Mouse (Mus musculus): Measurements from ENCODE around the gene Ccnq.

The Ccnq gene

DNA sequence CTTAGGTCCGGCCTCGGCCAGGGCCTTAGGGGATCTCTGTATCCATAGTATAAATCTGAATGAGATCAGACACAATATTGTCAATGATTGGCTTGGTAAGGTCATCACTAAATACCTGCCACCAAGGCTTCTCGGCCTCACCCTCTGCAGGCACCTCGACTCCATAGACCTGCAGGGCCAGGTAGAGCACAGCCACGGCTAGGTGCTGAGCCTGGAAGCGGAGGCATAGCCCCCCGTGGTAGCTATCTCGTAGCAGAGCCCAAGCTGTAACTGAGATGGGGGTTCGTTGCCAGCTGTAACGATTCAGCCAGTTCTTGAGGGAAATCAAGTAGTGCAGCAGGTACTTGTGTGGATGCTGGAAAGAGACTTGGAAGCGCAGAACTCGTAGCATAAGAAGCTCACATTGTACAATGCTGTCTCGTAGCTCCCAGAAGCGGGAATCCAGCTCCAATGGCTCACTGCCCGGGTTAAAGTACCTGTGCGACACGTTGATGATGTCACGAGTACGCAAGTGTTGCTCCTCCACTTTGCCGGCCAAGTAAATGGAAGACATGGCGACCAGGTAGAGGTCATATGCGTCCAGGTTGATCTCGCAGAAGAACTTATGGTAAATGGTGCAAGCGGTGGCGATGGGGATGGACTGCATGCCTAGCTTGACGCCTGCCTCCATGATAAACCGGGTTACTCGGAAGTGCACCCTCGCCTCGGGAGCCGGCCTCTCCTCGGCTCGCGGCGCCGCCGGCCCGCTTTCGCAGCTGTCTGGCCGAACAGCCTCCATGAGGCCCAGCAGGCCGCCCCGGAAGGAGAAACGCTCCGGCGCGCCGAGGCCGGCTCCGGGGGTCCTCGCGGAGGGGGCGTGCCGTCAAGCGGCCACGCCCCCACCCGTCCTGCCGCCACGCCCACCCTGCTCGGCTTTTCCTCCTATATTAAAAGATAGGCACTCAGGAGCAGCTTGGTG lies at the start of gene Ccnq:
Gene Ccnq, minus strand, starts transcription at position 845 of the 958 bp plus-strand sequence.
- peak; percentile 58; the same call in 1 of the 2 replicates for ATAC-seq (ENCODE audit: insufficient number of reproducible peaks, low FRiP score, low TSS enrichment)

DNA sequence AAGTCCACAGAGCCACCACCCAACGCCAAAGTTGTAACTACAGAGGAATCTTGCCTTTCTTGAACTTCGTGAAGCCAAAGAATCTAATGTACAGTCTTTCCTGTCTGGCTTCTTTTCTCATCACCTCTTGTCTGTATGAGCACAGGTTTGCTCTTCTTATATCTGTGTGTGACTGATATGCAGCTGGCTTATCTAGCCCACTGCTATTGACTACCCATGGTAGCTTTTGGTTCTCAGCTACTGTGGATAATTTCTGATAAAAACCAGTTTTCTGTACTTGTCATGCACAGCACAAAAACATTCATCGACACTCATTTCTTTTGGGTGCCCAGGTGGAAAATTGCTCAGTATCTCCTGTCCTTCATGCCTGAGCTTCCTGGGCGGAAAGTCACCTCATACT lies 49.6 kb upstream of the Ccnq start:
- ATAC-seq (ENCODE audit: insufficient number of reproducible peaks, low FRiP score, low TSS enrichment): no peak

DNA sequence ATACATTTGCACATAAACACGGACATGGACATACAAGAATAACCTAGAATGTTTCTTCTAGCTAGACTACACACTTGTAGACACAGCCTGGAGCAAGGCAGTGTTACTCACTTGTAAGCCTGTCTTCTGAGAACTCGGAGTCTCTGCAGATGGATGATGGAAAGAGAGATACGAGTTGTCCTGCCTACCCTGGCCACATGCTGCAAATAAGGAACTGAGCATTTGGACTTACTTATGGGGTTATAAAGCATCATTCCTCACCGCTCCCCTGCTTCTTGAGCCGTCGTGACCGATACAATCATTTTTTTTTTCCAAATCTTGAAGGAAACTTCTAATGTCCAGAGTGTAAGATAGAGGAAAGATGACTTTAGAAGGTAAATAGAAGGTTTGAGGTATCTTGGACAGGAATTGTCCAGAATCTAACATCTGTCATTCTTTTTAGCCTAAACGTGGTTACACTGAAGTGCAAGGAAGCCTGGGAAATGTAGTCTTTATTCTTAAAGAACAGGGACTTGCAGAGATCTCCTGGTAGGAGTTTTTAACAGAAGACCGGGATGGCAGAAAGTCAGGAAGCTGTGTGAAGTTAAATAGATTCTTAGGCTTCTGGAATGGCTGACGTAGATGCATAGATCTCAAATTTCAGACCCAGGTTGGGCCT lies 44.7 kb upstream of the Ccnq start:
- ATAC-seq (ENCODE audit: insufficient number of reproducible peaks, low FRiP score, low TSS enrichment): no peak

DNA sequence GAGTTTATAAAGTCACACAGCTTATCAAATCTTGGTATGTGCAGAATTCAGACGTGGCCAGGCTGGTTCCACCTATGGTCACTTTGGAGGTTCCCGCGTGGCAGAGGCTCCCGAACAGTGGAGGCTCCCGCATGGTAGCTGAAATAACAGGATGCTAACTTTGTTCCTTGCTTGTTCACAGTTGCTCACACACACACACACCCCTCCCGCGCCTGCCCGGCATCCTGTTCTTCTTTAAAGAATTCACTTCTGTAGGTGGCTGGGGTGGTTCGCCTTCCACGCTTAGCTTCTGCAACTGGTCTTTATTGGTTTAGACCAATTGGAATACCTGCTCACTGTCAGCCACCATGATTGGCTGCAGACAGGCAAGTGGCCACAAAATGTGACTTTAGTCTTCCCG lies 41.6 kb upstream of the Ccnq start:
- ATAC-seq (ENCODE audit: insufficient number of reproducible peaks, low FRiP score, low TSS enrichment): no peak

DNA sequence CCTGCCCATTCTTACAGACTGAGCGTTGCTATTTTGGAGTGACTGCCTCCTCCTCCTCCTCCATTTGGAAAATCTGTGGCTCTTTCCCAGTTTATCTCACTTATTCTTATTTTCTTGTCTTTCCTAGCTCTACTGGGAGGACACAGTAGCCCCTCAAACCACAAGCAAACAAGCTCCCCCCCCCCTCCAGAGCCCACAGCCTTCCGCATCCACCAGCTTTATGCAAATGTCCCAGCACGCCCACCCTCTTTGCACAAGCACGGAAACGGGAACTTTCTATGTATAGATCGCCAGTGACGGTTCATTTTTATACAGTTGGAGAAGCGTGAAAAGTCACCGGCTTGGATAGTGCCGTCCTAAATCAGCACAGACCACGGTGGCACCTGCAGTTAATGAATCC lies 40.9 kb upstream of the Ccnq start:
- no peak for ATAC-seq (ENCODE audit: insufficient number of reproducible peaks, low FRiP score, low TSS enrichment)

DNA sequence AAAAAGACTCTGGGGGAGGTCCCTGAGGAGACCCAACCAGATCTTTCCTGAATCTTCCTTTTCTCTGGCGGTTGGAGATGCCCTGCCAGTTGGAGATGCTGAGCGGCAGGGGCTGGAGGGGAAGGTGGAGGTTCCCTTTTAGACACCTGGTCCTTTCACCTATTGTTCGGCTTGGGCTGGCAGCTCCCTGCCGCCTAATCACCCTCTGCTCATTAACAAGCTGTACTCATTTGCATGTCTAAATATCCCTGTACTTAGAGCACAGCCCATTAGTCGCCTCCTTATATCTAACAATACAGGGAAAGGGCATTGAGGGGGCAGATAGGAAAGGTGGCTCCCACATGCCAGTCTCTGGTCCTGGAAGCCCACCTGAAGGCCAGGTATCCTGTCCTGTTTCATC lies 40.5 kb upstream of the Ccnq start:
- ATAC-seq (ENCODE audit: insufficient number of reproducible peaks, low FRiP score, low TSS enrichment): no peak

DNA sequence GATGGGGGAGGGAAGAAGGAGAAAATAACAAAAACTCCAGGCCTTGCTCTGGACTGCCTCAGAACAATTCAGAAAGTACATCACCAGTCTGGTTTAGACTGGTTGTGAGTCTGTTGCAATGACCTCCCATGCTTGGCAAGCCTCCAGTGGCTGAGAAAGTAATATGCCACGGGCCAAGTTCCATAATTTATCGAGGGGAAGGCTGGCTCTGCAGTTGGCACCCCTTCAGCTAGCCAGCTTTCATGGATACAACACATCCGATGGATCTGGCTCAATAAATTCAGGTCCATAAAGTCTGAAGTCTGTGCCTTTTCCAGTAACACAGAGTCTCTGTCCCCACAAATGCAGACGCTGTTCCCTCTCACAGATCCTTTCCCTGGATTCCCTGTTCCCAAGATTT lies 40.1 kb upstream of the Ccnq start:
- no peak for ATAC-seq (ENCODE audit: insufficient number of reproducible peaks, low FRiP score, low TSS enrichment)

DNA sequence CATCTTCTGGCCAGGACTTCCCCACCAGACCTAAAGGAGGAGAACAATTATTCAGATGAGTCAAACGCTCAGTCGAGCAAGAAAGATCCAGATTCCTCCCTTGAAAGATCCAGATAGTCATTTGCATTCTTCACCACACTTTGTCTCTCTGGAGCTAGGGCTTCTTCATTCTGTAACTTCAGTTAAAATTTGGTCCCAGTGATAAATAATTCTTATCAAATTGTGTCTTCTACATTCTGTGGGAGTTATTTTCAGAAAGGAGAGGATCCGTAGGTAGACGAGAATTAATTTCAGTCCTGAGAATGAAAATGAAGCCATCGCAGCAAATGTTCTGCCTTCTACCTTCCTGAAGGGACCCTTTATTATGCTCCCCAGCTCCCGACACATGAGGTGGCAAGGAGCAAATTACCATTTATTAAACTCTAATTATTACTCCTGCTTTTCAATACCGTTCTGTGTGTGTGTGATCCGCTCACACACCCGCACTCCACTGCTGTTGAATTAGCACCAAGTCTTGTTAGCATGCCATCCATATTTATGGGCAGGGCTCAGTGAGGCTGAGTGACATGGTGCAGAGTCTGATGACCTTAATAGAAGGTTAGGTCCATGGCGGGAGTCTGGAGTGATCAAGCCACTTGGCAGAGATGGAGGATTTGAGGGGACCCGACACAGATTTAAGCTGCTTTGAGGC lies 38.0 kb upstream of the Ccnq start:
- no peak for ATAC-seq (ENCODE audit: insufficient number of reproducible peaks, low FRiP score, low TSS enrichment)

DNA sequence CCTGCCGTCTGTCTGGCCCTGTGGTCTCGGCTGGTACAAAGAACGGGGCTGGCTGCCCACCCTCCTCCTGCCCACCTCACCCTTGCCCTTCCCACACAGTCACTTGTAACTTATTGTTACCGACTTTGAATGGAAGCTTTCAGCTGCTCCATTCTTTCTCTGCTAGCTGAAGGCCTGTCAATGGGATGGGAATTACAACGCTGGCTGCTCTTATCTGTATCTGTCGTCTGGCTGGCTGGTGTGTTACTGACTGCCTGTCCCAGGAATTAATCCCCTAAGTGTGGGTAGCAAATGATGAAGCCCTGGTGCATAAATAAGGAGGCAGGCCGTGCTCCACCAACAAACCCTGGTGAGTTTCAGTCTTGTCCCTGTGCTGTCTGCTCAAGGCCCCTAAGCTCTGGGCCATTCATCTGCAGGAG lies 34.5 kb upstream of the Ccnq start:
- ATAC-seq (ENCODE audit: insufficient number of reproducible peaks, low FRiP score, low TSS enrichment): no peak

DNA sequence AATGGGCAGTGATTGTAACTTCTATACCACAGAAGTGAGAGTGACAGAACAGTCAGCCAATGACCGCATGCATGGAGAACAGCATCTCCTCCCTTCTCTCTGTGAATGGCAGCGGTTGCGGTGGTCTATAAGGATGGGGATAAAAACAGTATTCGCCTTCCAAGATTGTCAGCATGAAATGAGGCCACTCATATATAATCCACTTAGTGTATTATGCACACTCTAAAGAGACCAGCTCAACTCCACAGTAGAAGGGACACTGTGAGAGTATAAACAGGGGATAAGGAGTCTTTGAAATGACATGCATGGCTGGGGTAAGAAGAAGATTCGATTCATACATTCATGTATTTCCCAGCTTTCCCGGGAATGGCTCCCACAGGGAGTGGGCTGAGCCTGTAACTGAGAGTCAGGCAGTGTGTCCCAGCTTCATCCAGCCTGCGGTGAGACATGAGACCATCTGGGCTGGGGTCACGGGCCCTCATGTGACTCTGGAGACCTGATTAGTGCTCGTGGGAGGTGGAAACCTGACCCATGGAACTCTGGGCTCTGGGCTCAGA lies 31.3 kb upstream of the Ccnq start:
- ATAC-seq (ENCODE audit: insufficient number of reproducible peaks, low FRiP score, low TSS enrichment): no peak

DNA sequence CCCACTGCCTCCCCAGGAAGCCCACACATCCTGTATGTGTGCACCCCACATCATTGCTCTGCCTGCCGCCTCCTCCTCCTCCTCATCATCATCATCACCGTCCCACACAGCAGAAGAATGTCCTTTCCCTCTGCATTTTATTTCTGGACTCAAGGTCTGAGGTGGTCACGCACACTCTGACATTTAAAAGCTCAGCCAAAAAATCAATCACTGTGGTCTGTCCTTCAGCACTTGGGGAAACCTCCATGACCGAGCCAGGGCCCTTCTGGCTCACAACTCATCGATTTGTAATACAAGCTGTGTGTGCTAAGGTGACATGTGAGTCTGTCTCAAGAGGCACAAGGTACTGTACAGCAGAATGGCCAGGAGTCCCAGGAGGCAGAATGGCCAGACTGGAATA lies 30.8 kb upstream of the Ccnq start:
- no peak for ATAC-seq (ENCODE audit: insufficient number of reproducible peaks, low FRiP score, low TSS enrichment)

DNA sequence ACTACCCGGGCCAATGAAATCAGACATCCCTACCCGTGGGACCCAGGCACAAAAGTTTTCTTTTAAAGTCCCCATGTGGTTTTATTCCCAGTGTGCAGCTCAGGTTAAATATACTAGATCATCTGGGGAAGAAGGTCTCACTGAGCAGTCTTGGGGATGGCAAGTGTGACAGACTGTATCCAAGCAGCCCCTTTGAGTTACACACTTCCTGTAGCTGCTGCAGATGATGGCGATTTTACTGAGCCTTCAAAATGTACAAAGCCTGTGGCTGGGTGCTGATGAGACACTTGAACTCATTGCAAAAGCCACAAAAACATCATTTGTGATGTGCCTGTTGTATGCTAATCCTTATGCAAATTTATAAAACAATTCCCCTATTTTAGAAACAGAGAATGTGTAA lies 29.0 kb upstream of the Ccnq start:
- ATAC-seq (ENCODE audit: insufficient number of reproducible peaks, low FRiP score, low TSS enrichment): no peak

DNA sequence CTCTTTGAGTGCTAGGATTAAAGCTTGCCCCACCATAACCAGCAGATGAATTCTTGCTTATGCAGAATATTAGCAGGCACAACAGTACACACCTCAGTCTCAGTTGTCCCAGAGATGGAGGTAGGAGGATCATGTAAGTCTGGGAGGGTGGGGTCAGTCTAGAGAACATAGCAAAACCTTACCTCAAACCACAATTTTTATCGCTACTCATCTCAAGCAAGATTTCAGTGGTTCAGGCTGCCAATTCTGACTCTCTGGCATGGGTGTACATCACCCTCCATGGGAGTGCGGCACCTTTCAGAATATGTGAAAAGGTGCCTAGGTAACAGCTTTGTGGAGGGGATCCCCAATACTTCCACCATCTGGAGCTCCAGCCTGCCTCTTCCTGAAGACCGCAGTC lies 28.5 kb upstream of the Ccnq start:
- no peak for ATAC-seq (ENCODE audit: insufficient number of reproducible peaks, low FRiP score, low TSS enrichment)

DNA sequence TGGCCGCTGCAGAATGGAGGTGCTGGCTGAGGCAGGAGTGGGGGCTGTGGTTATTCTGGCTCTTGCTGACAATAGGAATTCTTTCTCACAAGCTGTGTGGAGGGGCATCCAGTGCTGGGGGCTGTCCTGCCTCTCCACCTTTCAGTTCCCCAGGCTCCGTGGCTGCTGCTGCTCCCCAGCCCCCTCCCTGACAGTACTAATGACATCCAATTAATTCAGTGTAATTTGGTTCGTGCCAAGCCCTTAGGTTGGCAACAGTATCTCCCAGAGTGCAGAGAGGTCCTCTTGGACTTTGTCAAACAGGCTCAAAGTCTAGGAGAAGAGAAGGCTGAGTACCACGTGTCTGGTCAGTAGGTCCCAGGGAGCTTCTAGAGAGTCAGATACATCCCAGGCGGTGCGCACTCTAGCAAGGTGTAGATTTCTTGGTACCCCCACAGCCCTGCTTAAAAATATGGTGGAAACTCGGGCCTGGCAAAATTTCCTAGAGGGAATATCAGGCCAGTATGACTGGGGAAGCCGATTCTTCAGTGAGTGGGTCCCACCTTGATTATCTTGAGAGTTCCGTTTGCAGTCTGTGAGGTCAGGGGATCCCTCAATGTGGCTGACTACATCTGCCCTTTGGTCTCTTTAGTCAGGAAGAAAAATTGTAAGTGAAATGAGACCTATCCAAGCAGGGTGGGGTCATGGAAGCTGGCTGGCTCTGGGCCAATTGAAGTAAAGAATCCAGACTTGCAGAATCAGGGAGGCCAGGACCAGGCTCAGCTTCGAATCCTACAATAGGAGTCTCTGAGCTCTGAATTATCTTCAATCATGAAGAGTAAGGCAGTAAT lies 26.5 kb upstream of the Ccnq start:
- no peak for ATAC-seq (ENCODE audit: insufficient number of reproducible peaks, low FRiP score, low TSS enrichment)

DNA sequence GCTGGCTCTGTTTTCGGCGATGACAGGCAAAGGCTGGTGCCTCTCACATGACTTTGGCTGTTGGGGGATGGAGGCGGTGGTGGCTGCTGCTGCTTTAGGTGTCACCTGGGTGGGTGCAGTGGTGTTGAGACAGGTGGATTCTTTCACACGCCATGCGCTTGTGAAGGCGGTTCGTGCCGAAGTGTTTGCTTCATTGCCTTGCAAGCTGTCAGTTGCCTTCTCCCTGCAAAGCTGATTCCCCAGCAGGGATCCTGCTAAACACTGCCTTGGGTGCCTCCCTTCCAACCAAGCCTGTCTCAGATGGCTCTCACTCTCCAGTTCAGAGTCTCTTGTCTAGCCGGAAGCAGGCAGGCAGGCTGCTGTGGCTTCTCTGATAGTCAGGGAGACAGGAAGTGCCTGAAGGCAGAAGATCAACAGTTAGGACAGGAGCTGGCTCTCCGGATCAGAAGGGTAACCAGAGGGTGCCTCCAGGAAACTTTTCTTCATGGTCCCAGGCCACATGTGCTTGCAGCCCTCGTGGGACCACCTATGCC lies 20.3 kb upstream of the Ccnq start:
- ATAC-seq (ENCODE audit: insufficient number of reproducible peaks, low FRiP score, low TSS enrichment): no peak

DNA sequence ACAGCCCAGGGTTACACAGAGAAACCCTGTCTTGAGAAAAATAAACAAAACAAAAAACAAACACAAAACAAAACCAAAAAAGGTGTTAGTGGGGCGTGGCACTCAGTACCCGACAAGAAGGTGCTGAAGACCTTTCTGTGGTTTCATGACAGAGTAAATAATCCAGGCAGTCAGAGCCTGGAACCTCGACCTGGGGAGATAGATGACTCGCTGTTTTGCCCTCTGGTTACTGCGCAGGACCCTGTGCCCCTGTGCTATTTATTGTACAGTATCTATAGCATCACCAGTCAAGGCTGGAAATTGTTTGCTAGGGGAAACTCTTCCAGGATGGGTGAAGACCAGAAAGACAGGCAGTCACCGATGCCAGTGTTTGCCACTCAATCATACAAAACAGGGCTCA lies 18.9 kb upstream of the Ccnq start:
- ATAC-seq (ENCODE audit: insufficient number of reproducible peaks, low FRiP score, low TSS enrichment): no peak

DNA sequence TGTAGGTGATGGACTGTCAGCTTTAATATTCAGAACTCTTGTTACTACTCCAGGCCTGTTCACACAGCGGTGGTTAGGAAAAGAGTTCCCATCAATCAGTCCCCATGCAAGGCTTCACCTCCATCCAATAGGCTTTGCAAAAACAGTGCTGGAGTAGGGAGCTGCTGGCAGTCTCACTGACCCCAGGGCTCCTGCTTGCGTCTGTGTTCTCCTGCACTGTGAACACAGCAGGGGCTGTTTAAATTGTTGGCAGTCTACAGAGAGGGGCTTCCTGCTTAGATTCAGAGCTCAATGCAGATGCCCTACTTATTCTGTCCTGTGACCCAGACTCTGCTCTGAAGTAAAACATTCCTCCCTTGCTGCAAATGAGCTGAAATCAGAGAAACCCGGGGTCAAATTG lies 17.2 kb upstream of the Ccnq start:
- no peak for ATAC-seq (ENCODE audit: insufficient number of reproducible peaks, low FRiP score, low TSS enrichment)

DNA sequence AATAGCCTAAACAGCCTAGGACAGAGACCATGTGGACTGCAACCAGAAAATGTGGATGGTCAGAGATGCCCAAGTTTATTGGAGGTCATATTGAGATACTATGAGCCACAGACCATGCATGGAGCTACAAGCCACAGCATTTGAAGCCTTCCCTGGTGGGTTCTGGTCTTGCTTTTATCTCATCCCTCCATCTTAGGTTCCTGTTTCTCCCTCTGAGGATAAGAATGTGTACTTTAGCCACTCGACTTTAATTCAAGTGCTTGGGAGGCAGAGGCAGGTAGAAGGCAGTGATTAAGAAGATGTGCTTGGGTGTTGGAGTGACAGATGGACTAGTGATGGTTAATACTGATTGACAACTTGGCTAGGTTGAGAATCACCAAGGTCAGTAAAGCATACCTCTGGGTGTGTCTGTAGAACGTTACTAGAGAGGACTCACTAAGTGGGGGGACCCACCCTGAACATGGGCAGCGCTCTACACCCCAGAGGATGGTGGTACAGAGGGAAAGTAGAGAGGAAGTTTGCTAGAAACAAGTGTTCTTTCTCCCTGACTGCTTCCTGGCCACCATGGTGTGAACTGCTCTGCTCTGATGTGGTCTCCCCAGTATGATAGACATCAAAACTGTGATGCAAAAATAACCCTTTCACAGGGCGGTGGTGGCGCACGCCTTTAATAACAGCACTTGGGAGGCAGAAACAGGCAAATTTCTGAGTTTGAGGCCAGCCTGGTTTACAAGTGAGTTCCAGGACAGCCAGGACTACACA lies 14.7 kb upstream of the Ccnq start:
- ATAC-seq (ENCODE audit: insufficient number of reproducible peaks, low FRiP score, low TSS enrichment): no peak

DNA sequence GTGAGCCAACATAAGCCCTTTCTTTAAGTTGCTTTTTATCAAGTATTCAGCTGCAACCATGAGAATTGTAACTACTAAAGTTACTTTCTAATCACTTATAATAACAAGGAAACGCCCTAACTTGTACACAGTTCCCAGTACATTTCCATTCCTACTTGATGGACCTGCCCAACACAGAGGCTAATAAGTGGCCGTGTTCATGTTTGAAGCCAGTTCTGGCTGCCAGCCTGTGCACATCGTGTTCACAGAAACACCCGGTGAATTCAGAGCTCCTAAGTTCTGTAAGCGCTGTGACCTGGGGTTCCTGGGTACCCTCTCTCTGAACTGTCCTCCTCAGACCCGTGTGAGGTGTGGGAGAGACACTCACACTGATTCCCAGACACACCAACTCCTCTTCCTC lies 13.3 kb upstream of the Ccnq start:
- no peak for ATAC-seq (ENCODE audit: insufficient number of reproducible peaks, low FRiP score, low TSS enrichment)

Measured in cerebellum, adult (tissue).